Mouse (Mus musculus): Measurements from ENCODE around the gene Sytl1. TPM values are rescaled to one million over a fixed set of nuclear protein-coding genes. Genes with fewer than 3 reads are reported as not detected.

Sytl1 gene
- total and polyA plus RNA-seq, 3 experiments, result 0.08 to 0.31 TPM; not detected in 1

DNA sequence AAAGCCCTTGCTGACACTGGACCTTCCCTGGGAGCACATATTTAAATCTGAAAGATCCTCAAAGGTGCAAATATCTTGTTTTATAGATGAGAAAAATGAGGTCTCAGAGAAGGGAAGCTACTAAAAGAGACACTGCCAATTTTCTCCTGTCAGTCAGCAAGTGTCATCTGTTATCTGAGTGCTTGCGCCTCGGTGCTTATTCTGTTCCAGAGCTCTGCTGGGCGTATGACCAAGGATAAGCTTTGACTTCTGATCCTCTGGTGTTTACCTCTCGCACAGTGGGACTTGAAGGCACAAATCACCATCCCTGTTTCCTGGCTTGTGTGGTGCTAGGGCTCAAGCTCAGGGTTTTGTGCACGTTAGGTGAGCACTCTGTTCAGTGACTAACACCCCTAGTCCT lies 39.8 kb upstream of the Sytl1 start:
- Histone ChIP-seq H3K79me2 (ENCODE audit: control insufficient read depth, insufficient read depth, low read length, poor library complexity) (no peaks in the 10 kb centered on the region), H3K9ac (ENCODE audit: control insufficient read depth, low read depth, low read length, poor library complexity, severe bottlenecking) (no peak overlapping the region), H3K27ac (ENCODE audit: control insufficient read depth, low read depth, low read length) (no peak overlapping the region), H3K27me3 (ENCODE audit: control insufficient read depth in 1 of 2, insufficient read depth in 2 of 2, low read length in 2 of 2) (no peaks in the 10 kb centered on the region), H3K36me3 (ENCODE audit: control insufficient read depth in 1 of 2, insufficient read depth in 2 of 2, low read length in 2 of 2) (no peaks in the 10 kb centered on the region), H3K4me3 (ENCODE audit: control insufficient read depth in 1 of 2, insufficient read depth in 1 of 2, low read depth in 2 of 2, low read length in 2 of 2) (no peak overlapping the region), H3K9me3 (replicated peaks; ENCODE audit: insufficient read depth, low read length) (no peaks in the 10 kb centered on the region), H3K4me1 (ENCODE audit: control insufficient read depth in 1 of 2, insufficient read depth in 2 of 2, low read length in 2 of 2) (no peaks in the 10 kb centered on the region)
- TF ChIP-seq BHLHE40 (IDR thresholded peaks at IDR 0.05; ENCODE audit: borderline replicate concordance, low read depth, low read length) (no peak), E2F4 (IDR thresholded peaks at IDR 0.05; ENCODE audit: borderline replicate concordance, low read depth, low read length) (no peak), JUND (IDR thresholded peaks at IDR 0.05; ENCODE audit: low read depth, low read length) (no peak), USF1 (IDR thresholded peaks at IDR 0.05; ENCODE audit: low read depth, low read length) (no peak), POLR2AphosphoS5 (IDR thresholded peaks at IDR 0.05; ENCODE audit: borderline replicate concordance, low read depth, low read length) (no peak), MAX (IDR thresholded peaks at IDR 0.05; ENCODE audit: low read length) (no peak), MEF2A (IDR thresholded peaks at IDR 0.05; ENCODE audit: extremely low read depth, insufficient replicate concordance, low read depth, low read length, poor library complexity, severe bottlenecking) (no peak), ETS1 (IDR thresholded peaks at IDR 0.05; ENCODE audit: low read depth, low read length) (no peak), SIN3A (IDR thresholded peaks at IDR 0.05; ENCODE audit: low read length) (no peak), KAT2A (conservative IDR thresholded peaks at IDR 0.05; ENCODE audit: low read depth, low read length) (no peak), TCF12 (IDR thresholded peaks at IDR 0.05; ENCODE audit: low read depth, low read length) (no peak), TAL1 (IDR thresholded peaks at IDR 0.05; ENCODE audit: low read length) (no peak), CHD1 (IDR thresholded peaks at IDR 0.05; ENCODE audit: low read depth, low read length) (no peak), MAFK (IDR thresholded peaks at IDR 0.05; ENCODE audit: borderline replicate concordance, low read depth, low read length) (no peak), ELF1 (IDR thresholded peaks at IDR 0.05; ENCODE audit: low read depth, low read length) (no peak)
- peak; percentile 30 for DNase-seq (ENCODE audit: low read depth, low spot score)

DNA sequence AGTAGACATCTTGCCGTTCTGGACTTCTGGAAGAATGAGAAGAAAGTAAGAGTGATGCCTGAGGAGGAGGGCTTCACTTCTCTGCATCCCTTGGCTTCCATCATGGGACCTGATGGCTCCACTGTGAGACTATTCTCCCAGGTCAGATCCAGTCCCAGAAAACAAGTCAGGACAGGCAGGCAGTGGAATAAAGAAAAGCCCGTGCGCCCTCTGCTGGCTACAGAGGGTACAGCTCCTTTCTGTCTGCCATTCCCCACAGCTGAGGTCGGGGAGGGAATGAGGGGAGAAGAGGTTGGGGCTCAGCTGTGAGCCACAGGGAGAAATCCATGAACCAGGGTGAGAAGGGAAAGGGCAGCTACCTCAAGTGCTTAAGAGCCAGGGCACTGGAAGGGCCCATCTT lies 38.9 kb upstream of the Sytl1 start:
- DNase-seq (ENCODE audit: low read depth, low spot score), result peak; percentile 62
- Histone ChIP-seq H3K9ac (ENCODE audit: control insufficient read depth, low read depth, low read length, poor library complexity, severe bottlenecking) (no peak overlapping the region), H3K79me2 (ENCODE audit: control insufficient read depth, insufficient read depth, low read length, poor library complexity) (no peaks in the 10 kb centered on the region), H3K27ac (ENCODE audit: control insufficient read depth, low read depth, low read length) (no peak overlapping the region), H3K9me3 (replicated peaks; ENCODE audit: insufficient read depth, low read length) (no peaks in the 10 kb centered on the region), H3K4me3 (ENCODE audit: control insufficient read depth in 1 of 2, insufficient read depth in 1 of 2, low read depth in 2 of 2, low read length in 2 of 2) (no peak overlapping the region), H3K27me3 (ENCODE audit: control insufficient read depth in 1 of 2, insufficient read depth in 2 of 2, low read length in 2 of 2) (no peaks in the 10 kb centered on the region), H3K36me3 (ENCODE audit: control insufficient read depth in 1 of 2, insufficient read depth in 2 of 2, low read length in 2 of 2) (no peaks in the 10 kb centered on the region; a peak in 1 of 4 replicates), H3K4me1 (ENCODE audit: control insufficient read depth in 1 of 2, insufficient read depth in 2 of 2, low read length in 2 of 2) (no peaks in the 10 kb centered on the region)
- TF ChIP-seq KAT2A (conservative IDR thresholded peaks at IDR 0.05; ENCODE audit: low read depth, low read length), result no peak
- TF ChIP-seq POLR2AphosphoS2 (IDR thresholded peaks at IDR 0.05; ENCODE audit: low read length), result no peak
- TF ChIP-seq BHLHE40 (IDR thresholded peaks at IDR 0.05; ENCODE audit: borderline replicate concordance, low read depth, low read length), result no peak
- TF ChIP-seq SMC3 (IDR thresholded peaks at IDR 0.05; ENCODE audit: low read depth, low read length), result peak; percentile 93
- TF ChIP-seq ZKSCAN1 (IDR thresholded peaks at IDR 0.05; ENCODE audit: low read depth, low read length), result no peak
- TF ChIP-seq POLR2A (IDR thresholded peaks at IDR 0.05; ENCODE audit: control insufficient read depth in 1 of 2, insufficient read depth in 1 of 2, low read depth in 1 of 2, low read length in 2 of 2, poor library complexity in 1 of 2), result no peak
- TF ChIP-seq EP300 (IDR thresholded peaks at IDR 0.05; ENCODE audit: low read depth in 1 of 2, low read length in 2 of 2), result no peak
- TF ChIP-seq ZC3H11A (IDR thresholded peaks at IDR 0.05; ENCODE audit: low read depth, low read length), result peak; percentile 78
- TF ChIP-seq TCF12 (IDR thresholded peaks at IDR 0.05; ENCODE audit: low read depth, low read length), result no peak
- TF ChIP-seq USF2 (IDR thresholded peaks at IDR 0.05; ENCODE audit: borderline replicate concordance in 1 of 2, insufficient read depth in 1 of 2, low read depth in 1 of 2, low read length in 2 of 2), result no peak
- TF ChIP-seq SIN3A (IDR thresholded peaks at IDR 0.05; ENCODE audit: low read length), result no peak
- no peak for TF ChIP-seq MAX (IDR thresholded peaks at IDR 0.05; ENCODE audit: low read length)
- no peak for TF ChIP-seq JUND (IDR thresholded peaks at IDR 0.05; ENCODE audit: low read depth, low read length)
- no peak for TF ChIP-seq NELFE (IDR thresholded peaks at IDR 0.05; ENCODE audit: low read depth, low read length)
- peak; percentile 79 to 95 (median 92) for TF ChIP-seq CTCF (IDR thresholded peaks at IDR 0.05 in 2 of 3, conservative IDR thresholded peaks at IDR 0.05 in 1 of 3; ENCODE audit: control insufficient read depth in 1 of 3, insufficient read depth in 1 of 3, low read depth in 2 of 3, low read length in 3 of 3, poor library complexity in 1 of 3, severe bottlenecking in 1 of 3)
- no peak for TF ChIP-seq GATA1 (IDR thresholded peaks at IDR 0.05; ENCODE audit: low read depth, low read length)
- no peak for TF ChIP-seq MEF2A (IDR thresholded peaks at IDR 0.05; ENCODE audit: extremely low read depth, insufficient replicate concordance, low read depth, low read length, poor library complexity, severe bottlenecking)
- TF ChIP-seq POLR2AphosphoS5 (IDR thresholded peaks at IDR 0.05; ENCODE audit: borderline replicate concordance, low read depth, low read length), result no peak
- no peak for TF ChIP-seq RCOR1 (IDR thresholded peaks at IDR 0.05; ENCODE audit: low read depth, low read length)
- no peak for TF ChIP-seq NRF1 (IDR thresholded peaks at IDR 0.05; ENCODE audit: insufficient read depth, low read depth, low read length, poor library complexity, severe bottlenecking)
- no peak for TF ChIP-seq GABPA (IDR thresholded peaks at IDR 0.05; ENCODE audit: low read depth, low read length)
- TF ChIP-seq HCFC1 (IDR thresholded peaks at IDR 0.05; ENCODE audit: low read depth, low read length), result no peak
- TF ChIP-seq MYB (IDR thresholded peaks at IDR 0.05; ENCODE audit: low read depth, low read length), result no peak
- no peak for TF ChIP-seq ELF1 (IDR thresholded peaks at IDR 0.05; ENCODE audit: low read depth, low read length)
- TF ChIP-seq E2F4 (IDR thresholded peaks at IDR 0.05; ENCODE audit: borderline replicate concordance, low read depth, low read length), result no peak
